21 mouse cellular contexts compared by ENCODE assay signal in genomic region chr16:66986879-66987278, GRCm38 (mm10).
DNase-seq lines count a peak whose midpoint lies in the region; ATAC-seq lines count a peak whose summit lies in the region.
"Had no signal": no experiment of that assay in that cellular context is flagged by ENCODE, and none has a peak within 500 bp of the region (broad histone marks: within the 10 kb centered on the region; RNA-seq: fewer than 3 reads in every experiment).

No protein-coding gene starts in this region.

- ATAC-seq in cerebellum, adult (ENCODE audit: insufficient number of reproducible peaks, low FRiP score, low TSS enrichment), result peak; percentile 65
- ATAC-seq in frontal cortex, adult (ENCODE audit: low TSS enrichment), result peak; percentile 72
- ATAC-seq: activated CD4-positive, CD25-positive, alpha-beta regulatory T cell, adult 4 months; forebrain, embryonic 16.5 days; intestine, postnatal 0 days; liver, embryonic 12.5 days; liver, postnatal 0 days had no signal

- DNase-seq in cerebellum, adult 11 months, result no peak
- DNase-seq in frontal cortex, postnatal 14 days (ENCODE audit: low spot score in 2 of 2), result no peak
- DNase-seq in layer of hippocampus, adult 9-10 months (ENCODE audit: low spot score), result peak; percentile 15
- DNase-seq in layer of hippocampus, postnatal 36 days, result no peak
- peak; percentile 59 for DNase-seq in brain, adult 2 months (ENCODE audit: low read depth, low spot score)
- DNase-seq: adrenal gland, adult 2 months; adrenal gland, postnatal 36 days; gastrocnemius, postnatal 14 days; heart, postnatal 14 days; kidney, adult 9 months; kidney, postnatal 10 days; liver, postnatal 0 days; lung, postnatal 36 days; right cerebral cortex, postnatal 25 days; thymus, postnatal 14 days had no signal

Comparison
In these comparisons a context has a peak if more than half of its experiments do, and no peak if none do; other contexts are left out.
1. DNase-seq: peak in layer of hippocampus, adult 9-10 months (single experiment) and brain, adult 2 months (single experiment); none in cerebellum, adult 11 months (single experiment), frontal cortex, postnatal 14 days (0 of 2) and layer of hippocampus, postnatal 36 days (0 of 2).